Mouse (Mus musculus) brain, adult 2 months (tissue): ENCODE measurements at regions not wholly inside any gene's neighbourhood (a gene's known extent, or its start where the extent isn't known, plus 50 kb on each side); places are given as distances from the start of the nearest gene placed in this dataset.

Experiments
- DNase-seq: peaks from one replicate; pipeline ENCODE4 v3.0.0; 2011; ENCODE audit warnings: low read depth, low spot score

DNA sequence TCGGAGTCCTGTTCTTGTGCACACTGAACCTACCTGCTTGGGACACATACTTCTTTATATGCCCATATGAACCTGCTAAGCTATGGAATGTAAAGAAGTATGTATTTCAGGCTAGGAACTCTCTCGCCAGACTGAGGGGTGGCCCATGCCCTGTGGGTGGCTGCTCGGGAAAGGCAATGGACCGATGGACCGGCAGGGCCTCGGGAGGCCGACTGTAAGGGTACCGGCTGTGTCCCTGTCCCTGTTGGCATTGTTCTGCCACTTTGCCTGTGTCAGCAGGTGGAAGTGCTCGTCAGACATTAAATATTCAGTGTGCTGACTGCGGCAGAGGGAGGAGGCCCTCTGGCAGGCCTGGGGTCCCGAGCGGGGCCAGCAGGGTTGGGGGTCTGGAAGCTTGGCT lies 54.5 kb upstream of the Gata5 start:
- no peak for DNase-seq

DNA sequence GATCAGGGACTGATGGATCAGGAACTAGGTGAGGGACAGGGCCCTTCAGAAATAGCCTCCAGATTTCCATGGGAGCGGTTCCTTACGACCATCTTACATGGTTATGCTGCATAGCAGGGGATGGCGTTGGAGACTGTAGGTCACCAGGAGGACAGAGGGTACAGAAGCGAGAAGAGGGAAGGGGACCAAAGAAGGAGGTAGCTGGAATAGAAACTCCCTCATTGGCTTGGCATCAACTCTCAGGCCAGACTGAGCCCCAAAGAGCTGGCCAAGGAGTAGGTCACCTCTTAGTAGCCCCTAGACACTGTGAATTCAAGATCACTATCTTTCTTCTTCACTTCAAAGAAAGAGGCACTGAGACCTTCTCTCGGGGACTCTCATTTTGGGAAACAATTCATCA lies 53.6 kb upstream of the Gata5 start:
- no peak for DNase-seq

DNA sequence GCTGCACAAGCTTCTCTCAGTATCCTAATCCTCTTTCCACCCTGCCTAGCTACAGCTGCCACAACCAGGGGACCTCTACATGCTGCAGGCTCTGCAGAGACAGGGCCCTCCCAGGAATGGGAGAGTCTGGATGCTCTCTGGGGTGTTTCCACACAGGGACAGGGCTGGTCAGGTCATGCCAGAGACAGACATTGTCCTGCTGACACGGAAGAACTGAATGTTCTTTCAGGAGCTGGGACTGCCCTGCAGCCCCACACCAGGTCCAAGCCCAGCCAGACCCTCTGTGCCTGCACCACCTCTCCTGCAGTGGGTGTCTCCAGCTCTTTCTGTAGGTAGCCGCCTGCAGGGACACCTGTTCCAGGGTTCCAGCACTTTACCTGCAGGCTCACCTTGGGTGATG lies 52.8 kb upstream of the Gata5 start:
- DNase-seq = no peak

DNA sequence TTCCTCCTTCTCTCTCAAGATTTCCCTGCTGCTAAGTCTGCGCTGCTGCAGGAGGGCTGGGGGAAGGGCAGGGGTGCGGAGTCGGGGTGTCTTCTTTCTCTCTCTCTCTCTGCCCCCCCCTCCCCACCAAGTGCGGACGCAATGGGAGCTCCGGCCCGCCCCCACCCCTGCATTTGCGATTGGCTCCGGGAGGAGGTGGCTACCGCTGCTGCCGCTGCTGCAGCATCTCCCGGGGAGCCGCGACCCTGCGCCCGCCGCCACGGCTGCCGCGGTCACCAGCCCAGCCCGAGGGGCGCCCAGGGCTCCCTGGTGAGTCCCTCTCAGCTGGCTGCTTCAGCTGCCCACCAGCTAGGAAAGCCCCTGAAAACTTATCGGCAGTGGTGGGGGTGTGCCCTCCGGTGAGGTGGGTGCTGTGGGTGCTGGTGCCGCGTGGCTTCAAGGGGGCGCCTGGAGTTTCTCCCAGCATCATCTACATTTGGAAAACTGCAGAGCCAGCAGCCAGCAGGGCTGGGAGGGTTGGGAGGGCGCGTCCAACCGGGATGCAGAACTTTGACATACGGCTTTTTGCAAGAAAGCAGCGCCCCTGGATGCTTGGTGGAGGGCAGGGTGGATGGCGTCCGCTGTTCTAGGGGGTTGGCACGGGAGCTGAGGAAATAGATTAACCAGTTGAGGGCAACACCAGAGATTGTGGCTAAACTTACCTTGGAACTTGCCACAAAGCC lies 51.6 kb upstream of the Gata5 start:
- peak; percentile 27 for DNase-seq

DNA sequence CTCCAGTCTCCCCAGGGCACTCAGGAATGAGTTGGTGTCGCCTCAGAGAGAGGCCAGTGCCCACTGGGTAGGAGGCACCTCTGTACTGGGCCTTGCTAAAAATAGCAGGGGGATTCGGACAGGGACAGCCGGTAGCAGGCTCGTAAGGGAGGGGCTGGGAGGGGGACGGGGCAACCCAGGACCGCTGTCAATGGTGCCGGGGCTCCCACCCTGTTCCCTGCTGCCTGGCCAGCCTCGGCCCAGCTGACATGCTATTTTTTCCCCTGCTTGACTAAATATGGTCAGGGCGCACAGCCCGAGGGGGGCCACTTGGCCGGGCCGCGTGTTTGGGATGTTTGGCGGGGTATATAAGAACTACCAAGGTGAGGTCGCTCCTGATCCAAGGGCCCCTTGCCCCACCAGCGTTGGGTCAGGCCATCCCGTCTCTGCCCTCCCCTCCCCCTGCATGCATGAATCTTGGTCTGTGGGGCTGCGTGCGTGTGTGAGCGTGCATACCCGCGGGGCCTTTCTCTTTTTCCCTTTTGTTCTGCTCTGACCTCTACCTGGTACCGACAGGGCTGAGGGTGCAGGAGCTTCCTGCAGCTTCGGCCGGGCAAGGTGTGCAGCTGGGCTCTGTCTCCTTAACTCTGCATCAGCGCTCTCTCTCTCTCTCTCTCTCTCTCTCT lies 50.9 kb upstream of the Gata5 start:
- no peak for DNase-seq
